Mouse (Mus musculus) ES-Bruce4 (cell line): Measurements from ENCODE around the gene Hhipl1.

Experiments
- CTCF ChIP-seq: IDR thresholded peaks from one replicate; pipeline ENCODE4 v1.8.1; 2011; ENCODE audit warnings: low read depth, low read length
- EP300 ChIP-seq: IDR thresholded peaks from 2 replicates; pipeline ENCODE4 v1.6.1; 2011; ENCODE audit warnings: low read depth, low read length; ENCODE audit not compliant: insufficient read depth
- POLR2A ChIP-seq: IDR thresholded peaks from one replicate; pipeline ENCODE4 v1.8.1; 2011; ENCODE audit warnings: low read length; ENCODE audit not compliant: insufficient read depth

DNA sequence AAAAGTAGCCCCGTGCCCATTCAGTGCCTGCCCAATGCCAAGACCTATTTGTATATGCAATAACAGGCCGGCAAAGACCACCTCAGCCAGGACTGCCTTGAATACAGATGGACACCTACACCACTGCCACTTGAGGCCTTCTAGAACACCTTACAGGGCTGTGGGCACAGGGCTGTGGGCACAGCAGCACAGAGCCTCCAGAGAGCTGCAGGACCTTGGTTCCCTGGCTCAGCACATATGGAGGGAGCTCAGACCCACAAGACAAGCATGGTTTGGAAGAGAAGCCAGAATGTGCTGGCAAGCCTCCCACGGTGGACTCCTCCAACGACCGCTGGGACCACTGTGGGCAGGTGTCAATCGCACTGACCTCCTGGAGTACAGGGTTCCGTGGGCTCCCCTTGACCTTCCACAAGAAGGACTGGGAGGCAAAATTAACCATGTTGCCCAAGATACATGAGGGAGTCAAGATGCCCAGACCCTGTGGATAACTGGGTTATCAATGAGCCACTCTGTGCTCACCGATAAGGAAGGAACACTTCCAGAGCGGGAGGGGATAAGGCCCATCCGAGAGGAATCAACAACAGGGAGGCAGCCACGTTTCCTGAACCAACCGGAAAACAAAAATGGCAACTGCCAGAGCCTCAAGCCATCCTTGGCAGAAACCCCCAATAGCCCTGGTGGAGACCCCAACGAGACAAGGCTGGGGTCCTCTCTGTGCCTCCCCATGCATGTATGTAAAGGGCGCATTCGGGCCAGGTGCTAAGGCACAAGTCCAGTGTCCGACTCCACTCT is 34.5 kb upstream of the Hhipl1 start:
- TF ChIP-seq EP300, result no peak
- TF ChIP-seq CTCF, result no peak
- no peak for TF ChIP-seq POLR2A
